Mouse (Mus musculus) stomach, postnatal 0 days (tissue): Measurements from ENCODE around the gene Cth. TPM values are rescaled to one million over a fixed set of nuclear protein-coding genes. Genes with fewer than 3 reads are reported as not detected.

ENCODE experiments used
- ATAC-seq: fragments of 200-750 bp; cut with Nextera tagmentation; 2 replicates; pipeline ENCODE4 v1.8.0; 2017; ENCODE audit not compliant: low FRiP score, low TSS enrichment
- DNase-seq: peaks from one replicate; pipeline ENCODE4 v3.0.0-alpha.2; 2016; ENCODE audit warnings: low spot score
- H3K27ac ChIP-seq: fragments of 300-500 bp; sonication (generic); replicated peaks from 2 replicates; pipeline ENCODE4 v1.5.1; 2014; ENCODE audit warnings: mild to moderate bottlenecking, control low read depth
- H3K27me3 ChIP-seq: fragments of 300-500 bp; sonication (generic); 2 replicates; pipeline ENCODE4 v1.6.1; 2014; ENCODE audit warnings: low read length; ENCODE audit not compliant: control insufficient read depth, insufficient read depth
- H3K36me3 ChIP-seq: fragments of 300-500 bp; sonication (generic); 2 replicates; pipeline ENCODE4 v1.6.1; 2014; ENCODE audit warnings: low read length, mixed read lengths; ENCODE audit not compliant: control insufficient read depth, insufficient read depth
- H3K4me1 ChIP-seq: fragments of 300-500 bp; sonication (generic); replicated peaks from 2 replicates; pipeline ENCODE4 v1.6.1; 2014; ENCODE audit warnings: antibody characterized with exemption; ENCODE audit not compliant: control insufficient read depth, insufficient read depth
- H3K4me2 ChIP-seq: fragments of 300-500 bp; sonication (generic); replicated peaks from 2 replicates; pipeline ENCODE4 v1.6.1; 2014; ENCODE audit warnings: low read depth, mild to moderate bottlenecking, control low read depth, moderate library complexity
- H3K4me3 ChIP-seq: fragments of 300-500 bp; sonication (generic); 2 replicates; pipeline ENCODE4 v1.5.1; 2014; ENCODE audit warnings: low read depth, low read length, control low read depth
- H3K9ac ChIP-seq: fragments of 300-500 bp; sonication (generic); 2 replicates; pipeline ENCODE4 v1.6.1; 2014; ENCODE audit warnings: mild to moderate bottlenecking, low read length, control low read depth, mixed read lengths
- H3K9me3 ChIP-seq: fragments of 300-500 bp; sonication (generic); 2 replicates; pipeline ENCODE4 v1.6.1; 2016; ENCODE audit warnings: low read length; ENCODE audit not compliant: control insufficient read depth
- CTCF ChIP-seq: IDR thresholded peaks from 2 replicates; pipeline ENCODE4 v1.5.1; 2016; ENCODE audit warnings: antibody characterized with exemption, low read depth, mild to moderate bottlenecking, moderate library complexity
- EP300 ChIP-seq: optimal IDR thresholded peaks from 2 replicates; pipeline ENCODE3; 2016; ENCODE audit warnings: antibody characterized with exemption
- WGBS: fragments of 180-500 bp; shearing (Covaris S2); extraction: QIAGEN DNeasy Blood & Tissue Kit; methylation state at CpG from one replicate; pipeline ENCODE4 v1.1.7; 2014; 5-methylcytosine and 5-hydroxymethylcytosine counted together
- polyA plus RNA-seq: library from polyadenylated mRNA; unstranded; fragments of >200 nt; fragmentation: Nextera tagmentation; extraction: Ambion mirVana; gene quantifications from 2 replicates; pipeline ENCODE4 v1.2.1, GENCODE M21; 2015

The Cth gene
- polyA plus RNA-seq, 1 experiment from 2014 or later: 8.5 TPM

DNA sequence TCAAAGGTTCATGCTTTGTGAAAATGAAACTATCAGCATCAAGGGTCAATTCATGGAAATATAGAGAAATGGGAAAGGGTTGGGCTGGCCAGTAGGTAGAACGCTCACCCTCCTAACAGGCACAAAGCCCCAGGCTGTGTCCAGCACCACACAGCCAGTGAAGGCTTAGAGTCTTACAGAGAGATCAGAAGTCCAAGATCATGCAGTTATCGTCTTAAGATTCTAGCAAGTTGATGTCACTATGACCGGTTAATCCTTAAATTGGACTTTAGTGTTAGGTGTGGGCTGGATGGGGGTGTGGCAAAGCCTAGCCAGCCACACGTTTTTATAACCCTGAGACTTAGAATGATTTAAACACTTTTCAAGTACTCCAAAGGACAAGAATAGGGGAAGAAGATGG lies 58.6 kb downstream of the Cth start:
- no peak overlapping the region for H3K9ac ChIP-seq
- H3K4me2 ChIP-seq: no peak overlapping the region
- H3K36me3 ChIP-seq: no peaks in the 10 kb centered on the region
- 60% methylated on average over 4 of the region's 4 CpGs for WGBS
- no peaks in the 10 kb centered on the region for H3K27me3 ChIP-seq
- H3K9me3 ChIP-seq: no peaks in the 10 kb centered on the region
- ATAC-seq (no peak), DNase-seq (no peak)
- no peak overlapping the region for H3K4me3 ChIP-seq
- TF ChIP-seq EP300: no peak
- no peak for TF ChIP-seq CTCF
- no peak overlapping the region for H3K27ac ChIP-seq
- no peaks in the 10 kb centered on the region for H3K4me1 ChIP-seq

DNA sequence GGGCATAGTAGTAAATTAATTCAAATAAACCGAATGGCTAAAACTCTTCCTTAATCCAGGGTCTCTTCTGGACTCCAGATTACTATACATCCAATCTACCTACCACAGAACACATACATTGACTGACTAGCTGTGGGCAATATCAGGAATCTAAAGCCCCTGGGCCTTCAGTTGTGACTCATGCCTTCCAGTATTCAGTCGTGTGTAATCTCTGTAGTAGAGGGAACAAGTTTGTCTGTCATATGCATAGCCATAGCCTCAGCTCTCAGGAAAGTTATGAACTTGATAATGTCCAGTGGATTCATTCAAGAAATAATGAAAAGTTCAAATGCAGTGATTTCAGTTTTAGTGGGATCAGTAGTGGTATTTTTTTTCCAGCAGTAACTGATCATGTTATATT lies 59.0 kb downstream of the Cth start:
- no peaks in the 10 kb centered on the region for H3K4me1 ChIP-seq
- no peak for DNase-seq
- H3K9ac ChIP-seq: no peak overlapping the region
- no peak overlapping the region for H3K4me2 ChIP-seq
- no peak overlapping the region for H3K4me3 ChIP-seq
- H3K36me3 ChIP-seq: no peaks in the 10 kb centered on the region
- no peaks in the 10 kb centered on the region for H3K27me3 ChIP-seq
- no peaks in the 10 kb centered on the region for H3K9me3 ChIP-seq
- TF ChIP-seq EP300: no peak
- no peak for TF ChIP-seq CTCF
- 74% methylated on average over 2 of the region's 2 CpGs for WGBS
- no peak for ATAC-seq
- H3K27ac ChIP-seq: no peak overlapping the region

DNA sequence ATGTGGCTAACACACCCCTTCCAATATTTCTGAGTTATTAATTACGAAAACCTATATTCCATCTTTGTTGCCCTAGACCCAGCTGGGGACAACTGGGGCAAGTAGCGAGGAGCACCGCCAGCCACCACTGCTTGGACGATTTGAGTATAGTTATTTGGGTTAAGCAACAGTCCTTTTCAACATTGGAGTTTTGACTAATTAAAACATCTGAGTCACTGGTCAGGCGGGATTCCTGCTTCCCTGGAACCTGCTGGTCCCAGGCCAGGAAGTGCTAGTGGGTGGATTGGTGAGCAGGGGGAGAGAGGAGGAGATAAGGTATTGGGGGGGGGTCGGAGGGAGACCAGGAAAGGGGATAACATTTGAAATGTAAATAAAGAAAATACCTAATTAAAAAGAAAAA lies 59.4 kb downstream of the Cth start:
- Histone ChIP-seq H3K9me3 (no peaks in the 10 kb centered on the region), H3K4me3 (no peak overlapping the region), H3K4me1 (no peaks in the 10 kb centered on the region), H3K9ac (no peak overlapping the region), H3K27ac (no peak overlapping the region), H3K27me3 (no peaks in the 10 kb centered on the region), H3K4me2 (no peak overlapping the region), H3K36me3 (no peaks in the 10 kb centered on the region)
- TF ChIP-seq CTCF (no peak), EP300 (no peak)
- DNase-seq (no peak), ATAC-seq (no peak)
- 70% methylated on average over 6 of the region's 6 CpGs for WGBS

DNA sequence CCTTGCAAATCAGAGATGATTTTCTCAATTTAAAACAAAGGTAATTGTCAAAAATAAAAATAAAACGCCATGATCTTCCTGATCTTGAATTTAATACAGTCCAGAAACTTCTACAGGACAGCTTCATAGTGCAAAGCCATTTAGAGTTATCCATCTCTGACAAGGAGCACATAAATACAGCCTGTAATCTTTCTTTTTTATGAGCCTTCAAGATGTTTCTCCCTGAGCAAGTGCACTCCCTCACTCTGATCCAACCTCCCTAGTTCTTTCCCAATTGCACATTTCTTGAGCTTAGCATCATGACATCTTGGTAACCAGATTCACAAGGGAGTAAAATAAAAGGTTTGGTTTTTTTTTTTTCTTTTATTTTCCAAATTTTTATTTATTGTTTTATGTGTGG lies 72.1 kb downstream of the Cth start:
- no peaks in the 10 kb centered on the region for H3K27me3 ChIP-seq
- no peak overlapping the region for H3K4me2 ChIP-seq
- no peaks in the 10 kb centered on the region for H3K4me1 ChIP-seq
- H3K36me3 ChIP-seq: no peaks in the 10 kb centered on the region
- no peak overlapping the region for H3K4me3 ChIP-seq
- TF ChIP-seq EP300 (no peak), CTCF (no peak)
- DNase-seq: no peak
- no peaks in the 10 kb centered on the region for H3K9me3 ChIP-seq
- no peak for ATAC-seq
- 24% methylated on average over 1 of the region's 1 CpGs for WGBS
- H3K9ac ChIP-seq: no peak overlapping the region
- H3K27ac ChIP-seq: no peak overlapping the region

DNA sequence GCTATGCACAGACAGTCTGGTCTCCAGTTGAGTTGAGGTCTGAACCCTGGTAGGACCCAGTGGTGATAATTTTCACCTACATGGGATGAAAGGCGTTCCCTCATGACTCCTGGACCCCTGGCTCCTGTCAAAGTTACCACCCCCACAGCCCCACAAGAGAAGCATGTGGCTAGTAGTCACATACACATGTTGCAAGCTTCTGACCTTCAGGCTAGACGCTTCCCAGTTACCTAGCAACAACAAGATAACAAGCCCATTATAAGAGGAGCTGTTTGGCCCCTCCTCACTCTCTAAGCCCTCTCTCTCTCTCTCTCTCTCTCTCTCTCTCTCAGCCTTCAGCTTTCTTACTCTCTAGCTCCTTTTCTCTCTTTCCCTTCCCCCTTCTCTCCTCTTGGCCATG lies 76.4 kb downstream of the Cth start:
- H3K27ac ChIP-seq: no peak overlapping the region
- H3K9me3 ChIP-seq: no peaks in the 10 kb centered on the region
- ATAC-seq: no peak
- H3K36me3 ChIP-seq: no peaks in the 10 kb centered on the region
- no peak overlapping the region for H3K9ac ChIP-seq
- DNase-seq: no peak
- TF ChIP-seq EP300 (no peak), CTCF (no peak)
- no peak overlapping the region for H3K4me3 ChIP-seq
- H3K4me2 ChIP-seq: no peak overlapping the region
- 50% methylated on average over 2 of the region's 2 CpGs for WGBS
- no peaks in the 10 kb centered on the region for H3K4me1 ChIP-seq
- no peaks in the 10 kb centered on the region for H3K27me3 ChIP-seq

DNA sequence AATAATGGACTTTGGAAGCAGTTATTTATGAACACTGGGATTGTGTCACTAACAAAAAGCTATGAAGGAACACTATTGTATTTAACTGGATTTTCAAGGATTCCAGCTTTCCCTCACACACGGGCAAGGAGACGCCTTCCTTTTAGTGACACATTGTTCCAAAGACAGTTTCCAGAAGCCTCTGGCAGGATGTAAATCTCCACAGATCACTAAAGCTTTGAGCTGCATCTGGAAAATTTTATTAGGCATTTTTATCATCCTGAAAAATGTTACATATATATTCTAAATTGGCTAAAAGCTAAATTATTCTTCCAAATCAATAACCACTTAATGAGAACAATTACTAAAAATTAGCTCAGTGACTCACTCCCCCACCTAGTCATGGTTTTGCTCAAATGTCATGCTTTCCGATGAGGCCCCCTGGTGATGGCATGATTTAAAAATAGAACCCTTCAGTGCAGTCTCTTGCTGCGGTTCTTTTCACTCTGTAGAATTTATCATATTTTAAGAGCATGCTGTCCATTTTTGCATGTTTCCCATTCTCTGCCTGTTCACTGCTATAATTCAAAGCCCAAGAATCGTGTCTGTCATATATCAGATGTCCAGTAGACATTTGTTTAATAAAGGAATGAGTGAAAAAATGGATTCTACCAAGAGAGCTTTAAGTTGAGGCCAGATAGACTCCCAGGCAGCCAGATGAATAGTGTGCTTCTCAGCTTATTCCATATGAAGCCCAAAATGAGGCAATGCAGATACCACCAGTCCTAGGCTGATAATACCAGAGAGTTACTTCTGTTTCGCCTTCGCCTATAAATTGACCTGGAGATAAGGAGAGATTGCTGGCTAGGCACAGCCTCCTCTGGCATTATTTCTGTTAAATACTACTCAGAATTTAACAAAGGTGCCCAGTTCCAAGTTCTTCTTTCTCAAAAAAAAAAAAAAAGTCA lies 77.3 kb downstream of the Cth start:
- Histone ChIP-seq H3K4me2 (no peak overlapping the region), H3K36me3 (no peaks in the 10 kb centered on the region), H3K4me3 (no peak overlapping the region), H3K9ac (no peak overlapping the region), H3K9me3 (no peaks in the 10 kb centered on the region), H3K4me1 (no peaks in the 10 kb centered on the region), H3K27me3 (no peaks in the 10 kb centered on the region), H3K27ac (no peak overlapping the region)
- 45% methylated on average over 7 of the region's 7 CpGs for WGBS
- DNase-seq (no peak), ATAC-seq (no peak)
- TF ChIP-seq CTCF (peak; percentile 26; the same call in 1 of the 2 replicates), EP300 (no peak)

Other genes with a start within 250 kb of the Cth start
- gene Ankrd13c, start 22.2 kb upstream of the Cth start, polyA plus RNA-seq: 13.2 and 15.9 TPM in 2 replicates
- 123 and 146 TPM in 2 replicates for gene Srsf11, start 111.6 kb upstream of the Cth start, polyA plus RNA-seq
- 24.0 TPM in 2 replicates for gene Lrrc40, start 111.6 kb upstream of the Cth start, polyA plus RNA-seq